In the genomic region with DNA sequence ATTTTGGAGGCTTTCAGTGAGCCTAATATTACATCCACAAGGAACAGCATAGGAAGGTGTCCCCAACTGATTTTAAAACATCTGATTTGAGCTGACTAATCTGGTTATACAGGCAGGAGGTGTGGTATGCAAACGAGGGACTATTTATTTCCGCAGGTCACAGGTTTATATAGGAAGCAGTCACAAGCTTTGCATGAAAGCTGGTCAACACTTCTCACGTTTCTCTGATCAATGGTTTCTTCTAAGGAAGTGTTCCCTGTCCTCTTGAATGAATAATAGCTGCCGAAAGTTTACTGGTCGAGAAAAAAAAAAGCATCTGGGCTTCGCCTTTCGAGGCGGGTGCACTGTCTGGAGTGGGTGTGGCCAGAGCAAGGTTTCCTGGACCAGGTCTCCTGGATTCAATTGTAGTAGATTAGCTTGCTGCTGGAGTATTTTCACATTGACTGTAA, we compare ENCODE assay signal across 8 mouse cellular contexts. TPM values are rescaled to one million over a fixed set of nuclear protein-coding genes. Genes with fewer than 3 reads are reported as not detected.
DNase-seq lines count a peak whose midpoint lies in the region; ATAC-seq and TF ChIP-seq lines count a peak whose summit lies in the region.

No protein-coding gene starts in this region.

- H3K79me2 ChIP-seq in MEL (ENCODE audit: control insufficient read depth, insufficient read depth, low read length, poor library complexity), result no peaks in the 10 kb centered on the region; the same call in 1 of the 2 replicates

- H3K9me3 ChIP-seq in MEL (replicated peaks; ENCODE audit: insufficient read depth, low read length), result no peaks in the 10 kb centered on the region
- no peaks in the 10 kb centered on the region; the same call in 1 of the 2 replicates for H3K9me3 ChIP-seq in forebrain, embryonic 11.5 days (ENCODE audit: control insufficient read depth, low read length)
- no peaks in the 10 kb centered on the region for H3K9me3 ChIP-seq in intestine, embryonic 14.5 days (ENCODE audit: control insufficient read depth, low read length)
- H3K9me3 ChIP-seq in liver, embryonic 15.5 days (replicated peaks), result no peaks in the 10 kb centered on the region
- H3K9me3 ChIP-seq in neural tube, embryonic 14.5 days (ENCODE audit: control insufficient read depth, low read length), result no peaks in the 10 kb centered on the region

- TF ChIP-seq RAD21 in MEL (IDR thresholded peaks at IDR 0.05; ENCODE audit: low read depth, low read length), result no peak

- peaks cover 3 to 4% of the 10 kb centered on the region in 2 experiments; a peak in 2 of 4 replicates for H3K36me3 ChIP-seq in MEL (ENCODE audit: control insufficient read depth in 1 of 2, insufficient read depth in 2 of 2, low read length in 2 of 2)
- H3K36me3 ChIP-seq in forebrain, embryonic 11.5 days (ENCODE audit: control insufficient read depth, insufficient read depth, low read length), result no peaks in the 10 kb centered on the region; the same call in 1 of the 2 replicates
- H3K36me3 ChIP-seq in intestine, embryonic 14.5 days (ENCODE audit: control insufficient read depth, insufficient read depth, low read length), result peaks cover 18% of the 10 kb centered on the region; the same call in 1 of the 2 replicates
- H3K36me3 ChIP-seq in liver, embryonic 15.5 days (replicated peaks), result peaks cover 14% of the 10 kb centered on the region
- H3K36me3 ChIP-seq in neural tube, embryonic 14.5 days (ENCODE audit: control insufficient read depth, insufficient read depth, low read length), result peaks cover 3% of the 10 kb centered on the region; the same call in 1 of the 2 replicates

- peak overlapping the region; percentile 63 to 82 for H3K4me3 ChIP-seq in MEL (ENCODE audit: control insufficient read depth in 1 of 2, insufficient read depth in 1 of 2, low read depth in 2 of 2, low read length in 2 of 2)
- H3K4me3 ChIP-seq in forebrain, embryonic 11.5 days (ENCODE audit: low read depth, low read length), result peak overlapping the region; percentile 79
- H3K4me3 ChIP-seq in intestine, embryonic 14.5 days (ENCODE audit: low read depth, low read length), result peak overlapping the region; percentile 77
- peak overlapping the region; percentile 82 for H3K4me3 ChIP-seq in liver, embryonic 15.5 days (replicated peaks)
- peak overlapping the region; percentile 97 for H3K4me3 ChIP-seq in neural tube, embryonic 14.5 days (ENCODE audit: low read depth, low read length)

- peak; percentile 60 for DNase-seq in CD4-positive helper T cell, adult 2 months (ENCODE audit: low read depth, low spot score)
- DNase-seq in MEL (ENCODE audit: low read depth, low spot score), result peak; percentile 73
- DNase-seq in forebrain, embryonic 11.5 days (ENCODE audit: low spot score), result no peak
- DNase-seq in intestine, embryonic 14.5 days (ENCODE audit: low spot score), result peak; percentile 61
- no peak for DNase-seq in layer of hippocampus, adult 11-12 months (ENCODE audit: low spot score)
- no peak for DNase-seq in cerebellum, postnatal 36 days

- ATAC-seq in forebrain, embryonic 11.5 days (replicated peaks; ENCODE audit: low FRiP score), result no peak
- no peak for ATAC-seq in intestine, embryonic 14.5 days (replicated peaks; ENCODE audit: low FRiP score, low TSS enrichment, low read depth)
- ATAC-seq in liver, embryonic 15.5 days (ENCODE audit: insufficient read depth), result no peak
- no peak for ATAC-seq in neural tube, embryonic 14.5 days (ENCODE audit: low read depth)

- peak overlapping the region; percentile 36 for H3K27ac ChIP-seq in MEL (ENCODE audit: control insufficient read depth, low read depth, low read length)
- H3K27ac ChIP-seq in forebrain, embryonic 11.5 days (ENCODE audit: low read depth, low read length), result no peak overlapping the region
- H3K27ac ChIP-seq in intestine, embryonic 14.5 days (ENCODE audit: low read depth), result no peak overlapping the region
- 0 out of 2 replicates have a peak overlapping the region, but pooled peaks have one; percentile 55 for H3K27ac ChIP-seq in liver, embryonic 15.5 days (replicated peaks)
- H3K27ac ChIP-seq in neural tube, embryonic 14.5 days (ENCODE audit: low read depth, low read length), result no peak overlapping the region

- whole genome bisulfite sequencing in forebrain, embryonic 11.5 days, result 27% methylated on average over 8 of the region's 8 CpGs
- 11% methylated on average over 8 of the region's 8 CpGs for WGBS in intestine, embryonic 14.5 days
- WGBS in liver, embryonic 15.5 days (ENCODE audit: insufficient replicate concordance), result 5% methylated on average over 8 of the region's 8 CpGs
- 24% methylated on average over 8 of the region's 8 CpGs for WGBS in neural tube, embryonic 14.5 days

- H3K27me3 ChIP-seq in MEL (ENCODE audit: control insufficient read depth in 1 of 2, insufficient read depth in 2 of 2, low read length in 2 of 2), result no peaks in the 10 kb centered on the region
- no peaks in the 10 kb centered on the region; the same call in 1 of the 2 replicates for H3K27me3 ChIP-seq in forebrain, embryonic 11.5 days (ENCODE audit: control insufficient read depth, insufficient read depth, low read length)
- no peaks in the 10 kb centered on the region for H3K27me3 ChIP-seq in intestine, embryonic 14.5 days (replicated peaks; ENCODE audit: control insufficient read depth, insufficient read depth, low read length)
- peaks cover 12% of the 10 kb centered on the region for H3K27me3 ChIP-seq in liver, embryonic 15.5 days
- H3K27me3 ChIP-seq in neural tube, embryonic 14.5 days (ENCODE audit: control insufficient read depth, insufficient read depth, low read length), result no peaks in the 10 kb centered on the region

- peak overlapping the region; percentile 79; the same call in 1 of the 2 replicates for H3K4me2 ChIP-seq in forebrain, embryonic 11.5 days (ENCODE audit: low read depth, low read length, severe bottlenecking)
- peak overlapping the region; percentile 89 for H3K4me2 ChIP-seq in intestine, embryonic 14.5 days (ENCODE audit: low read length)
- peak overlapping the region; percentile 99 for H3K4me2 ChIP-seq in liver, embryonic 15.5 days
- H3K4me2 ChIP-seq in neural tube, embryonic 14.5 days (ENCODE audit: low read depth, low read length), result peak overlapping the region; percentile 58

- TF ChIP-seq EP300 in MEL (IDR thresholded peaks at IDR 0.05; ENCODE audit: low read depth in 1 of 2, low read length in 2 of 2), result no peak

- peak overlapping the region; percentile 46 for H3K9ac ChIP-seq in MEL (ENCODE audit: control insufficient read depth, low read depth, low read length, poor library complexity, severe bottlenecking)
- no peak overlapping the region for H3K9ac ChIP-seq in forebrain, embryonic 11.5 days (ENCODE audit: low read length)
- H3K9ac ChIP-seq in intestine, embryonic 14.5 days (ENCODE audit: low read length), result 0 out of 2 replicates have a peak overlapping the region, but pooled peaks have one; percentile 81
- H3K9ac ChIP-seq in liver, embryonic 15.5 days, result peak overlapping the region; percentile 81
- H3K9ac ChIP-seq in neural tube, embryonic 14.5 days (replicated peaks; ENCODE audit: low read depth, low read length), result no peak overlapping the region

- no peak for TF ChIP-seq POLR2A in MEL (IDR thresholded peaks at IDR 0.05; ENCODE audit: control insufficient read depth in 1 of 2, insufficient read depth in 1 of 2, low read depth in 1 of 2, low read length in 2 of 2, poor library complexity in 1 of 2)

- no peak for TF ChIP-seq CTCF in MEL (IDR thresholded peaks at IDR 0.05 in 2 of 3, conservative IDR thresholded peaks at IDR 0.05 in 1 of 3; ENCODE audit: control insufficient read depth in 1 of 3, insufficient read depth in 1 of 3, low read depth in 2 of 3, low read length in 3 of 3, poor library complexity in 1 of 3, severe bottlenecking in 1 of 3)

- peaks cover 0 to 2% of the 10 kb centered on the region in 2 experiments; a peak in 2 of 4 replicates for H3K4me1 ChIP-seq in MEL (ENCODE audit: control insufficient read depth in 1 of 2, insufficient read depth in 2 of 2, low read length in 2 of 2)
- H3K4me1 ChIP-seq in forebrain, embryonic 11.5 days (replicated peaks; ENCODE audit: control insufficient read depth, insufficient read depth, low read length), result no peaks in the 10 kb centered on the region; the same call in 1 of the 2 replicates
- peaks cover 24% of the 10 kb centered on the region for H3K4me1 ChIP-seq in intestine, embryonic 14.5 days (replicated peaks; ENCODE audit: control insufficient read depth, insufficient read depth, low read length)
- peaks cover 24% of the 10 kb centered on the region for H3K4me1 ChIP-seq in liver, embryonic 15.5 days (replicated peaks)
- peaks cover 22% of the 10 kb centered on the region; the same call in 1 of the 2 replicates for H3K4me1 ChIP-seq in neural tube, embryonic 14.5 days (ENCODE audit: control insufficient read depth, insufficient read depth, low read length)

TF ChIP-seq in MEL, 35 proteins besides CTCF, POLR2A, EP300 and RAD21:
- TF ChIP-seq TAL1 (IDR thresholded peaks at IDR 0.05; ENCODE audit: low read length) (no peak), UBTF (IDR thresholded peaks at IDR 0.05; ENCODE audit: borderline replicate concordance, insufficient read depth, low read depth, low read length) (no peak), HCFC1 (IDR thresholded peaks at IDR 0.05; ENCODE audit: low read depth, low read length) (peak; percentile 65; the same call in 1 of the 2 replicates), RCOR1 (IDR thresholded peaks at IDR 0.05; ENCODE audit: low read depth, low read length) (peak; percentile 56), SIN3A (IDR thresholded peaks at IDR 0.05; ENCODE audit: low read length) (peak; percentile 65; the same call in 1 of the 2 replicates), NELFE (IDR thresholded peaks at IDR 0.05; ENCODE audit: low read depth, low read length) (peak; percentile 32; the same call in 1 of the 2 replicates), TCF12 (IDR thresholded peaks at IDR 0.05; ENCODE audit: low read depth, low read length) (0 out of 2 replicates have a peak, but pooled peaks have one; percentile 13), ETS1 (IDR thresholded peaks at IDR 0.05; ENCODE audit: low read depth, low read length) (0 out of 2 replicates have a peak, but pooled peaks have one; percentile 45), ZNF384 (IDR thresholded peaks at IDR 0.05; ENCODE audit: low read depth, low read length) (peak; percentile 66)

RNA-seq across cellular contexts. Expression of gene Dip2a, which starts 1.0 kb away (rescaled TPM):
- 2.6 and 2.8 TPM in 2 replicates for total RNA-seq in MEL (2012; rRNA removed)
- 1 to 10 TPM in 1 of 2 experiments, not detected in 1; 5.7 TPM for polyA plus RNA-seq in MEL (2012; ENCODE audit: insufficient read depth in 1 of 2, insufficient read length in 2 of 2, low read depth in 1 of 2, low replicate concordance in 2 of 2, missing spikeins in 1 of 2)
- polyA plus RNA-seq in forebrain, embryonic 11.5 days (2014; fragmentation: Nextera tagmentation; extraction: Ambion mirVana), result 4.7 TPM in 2 replicates
- polyA plus RNA-seq in intestine, embryonic 14.5 days (2014; fragmentation: Nextera tagmentation; extraction: Ambion mirVana), result 5.7 and 6.6 TPM in 2 replicates
- polyA plus RNA-seq in liver, embryonic 15.5 days (2015; fragmentation: Nextera tagmentation; extraction: Ambion mirVana), result 1.2 and 1.8 TPM in 2 replicates
- polyA plus RNA-seq in neural tube, embryonic 14.5 days (2014; fragmentation: Nextera tagmentation; extraction: Ambion mirVana), result 11.9 and 17.9 TPM in 2 replicates

Comparison
In these comparisons a context has a peak if more than half of its experiments do, and no peak if none do; other contexts are left out.
1. DNase-seq: peak in CD4-positive helper T cell, adult 2 months (single experiment), MEL (single experiment) and intestine, embryonic 14.5 days (single experiment); none in forebrain, embryonic 11.5 days (single experiment), layer of hippocampus, adult 11-12 months (single experiment) and cerebellum, postnatal 36 days (0 of 2).
2. H3K27ac ChIP-seq: peak in MEL (single experiment) and liver, embryonic 15.5 days (single experiment); none in forebrain, embryonic 11.5 days (single experiment), intestine, embryonic 14.5 days (single experiment) and neural tube, embryonic 14.5 days (single experiment).
3. H3K9ac ChIP-seq: peak in MEL (single experiment), intestine, embryonic 14.5 days (single experiment) and liver, embryonic 15.5 days (single experiment); none in forebrain, embryonic 11.5 days (single experiment) and neural tube, embryonic 14.5 days (single experiment).
4. Peak in every context shown above with its lines, with median percentiles within 50 percentile points of each other: H3K4me3 ChIP-seq and H3K4me2 ChIP-seq.